Mouse (Mus musculus) embryo, embryonic 11.5 days (tissue): ENCODE results near the gene Ceacam10.
"Not testable (repeated sequence)": the region's sequence is repeated elsewhere in the genome, so short reads cannot be mapped to it uniquely, and the experiment has no call there.

Experiments used
- DNase-seq: peaks from one replicate; pipeline ENCODE4 v3.0.0-alpha.2; 2012; ENCODE audit warnings: low read depth, low spot score

The Ceacam10 gene

DNA sequence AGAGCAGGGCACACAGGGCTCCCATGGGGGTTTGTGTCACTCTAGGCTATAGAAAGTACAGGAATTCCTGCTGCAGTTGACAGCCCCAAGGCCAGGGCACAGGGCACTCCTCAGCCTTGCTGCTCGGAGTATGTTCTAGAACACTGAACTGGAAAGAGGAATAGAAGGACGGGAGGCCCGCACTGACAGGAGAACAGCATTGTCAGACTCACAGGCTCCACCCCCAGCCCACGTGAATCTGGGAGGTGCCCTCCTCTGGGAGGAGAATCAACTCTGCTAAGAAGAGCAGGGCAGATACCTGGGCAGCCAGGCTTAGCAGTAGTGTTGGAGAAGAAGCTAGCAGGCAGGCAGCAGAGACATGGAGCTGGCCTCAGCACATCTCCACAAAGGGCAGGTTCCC, at the start of gene Ceacam10:
Gene Ceacam10, plus strand, starts transcription at position 289 of the 400 bp plus-strand sequence.
- DNase-seq = not testable (repeated sequence)

DNA sequence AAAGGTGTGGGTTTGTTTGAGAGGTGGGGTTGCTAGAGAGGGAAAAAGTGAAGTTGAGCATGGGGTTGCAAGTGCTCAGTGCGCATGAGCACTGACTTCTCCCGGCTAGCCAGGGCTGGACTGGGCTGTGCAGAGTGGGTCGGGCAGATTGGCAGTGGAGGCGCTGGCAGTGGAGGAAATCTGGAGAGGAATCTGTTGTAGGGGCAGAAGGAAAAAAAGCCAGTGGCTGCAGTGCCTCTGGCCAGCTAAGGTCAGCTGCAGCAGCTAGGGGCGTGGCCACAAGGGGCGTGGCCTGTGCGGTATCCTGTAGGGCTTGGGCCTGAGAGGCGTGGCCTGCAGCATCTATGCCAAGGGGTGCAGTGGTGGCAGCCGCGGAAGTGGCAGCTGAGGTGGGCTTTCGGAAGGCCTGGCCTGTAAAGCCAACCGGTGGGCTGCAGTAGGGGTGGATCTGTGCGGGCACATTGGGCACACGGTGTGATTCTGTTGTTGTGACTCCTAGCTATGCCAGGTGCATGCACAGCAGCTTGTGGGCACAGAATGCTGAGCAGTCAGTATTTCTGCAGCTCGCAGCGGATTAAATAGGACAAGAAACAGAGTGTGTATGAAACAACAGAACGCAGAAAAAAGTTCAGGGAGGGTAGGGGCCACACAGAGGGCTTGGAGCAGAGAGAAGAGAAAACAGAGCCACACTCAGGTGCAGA, 40.9 kb upstream of the Ceacam10 start:
- DNase-seq = no peak

DNA sequence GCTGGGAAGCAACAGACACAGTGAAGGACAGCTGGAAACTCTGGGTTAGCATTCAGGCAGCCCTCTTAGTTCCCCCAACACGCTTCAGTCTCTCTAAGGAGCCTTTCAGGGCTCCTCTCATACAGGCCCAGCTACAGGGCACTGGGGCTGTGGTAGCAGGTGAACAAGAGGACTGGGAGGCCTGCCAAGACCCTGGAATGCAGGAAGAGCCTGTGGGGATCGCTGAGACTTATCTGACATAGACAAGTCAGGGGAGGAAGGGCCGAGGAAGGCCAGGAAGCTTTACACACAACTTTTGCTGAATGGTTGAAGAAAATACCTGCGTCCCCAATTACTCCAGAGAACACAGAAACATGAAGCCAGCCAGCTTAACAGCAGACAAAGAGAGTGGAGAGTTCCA, 26.3 kb upstream of the Ceacam10 start:
- DNase-seq = no peak

DNA sequence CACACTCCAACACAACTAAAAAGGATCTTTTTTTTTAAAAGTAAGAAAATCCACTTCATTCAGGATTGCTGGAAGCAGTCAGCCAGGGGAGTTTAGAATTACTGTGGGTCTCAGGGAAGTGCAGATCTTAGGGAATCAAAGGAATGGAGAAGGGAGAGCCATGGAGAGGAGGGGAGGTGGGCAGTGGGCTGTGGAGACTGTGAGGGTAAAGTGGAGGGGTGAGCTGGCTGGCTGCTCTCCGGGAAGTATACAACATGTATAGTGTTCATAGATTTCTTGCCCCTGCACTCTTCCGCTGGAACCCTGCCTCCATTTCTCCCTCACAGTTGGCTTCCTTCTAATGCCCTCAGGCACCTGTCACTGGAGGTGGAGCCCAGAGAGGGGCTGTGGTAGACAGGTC, 25.4 kb upstream of the Ceacam10 start:
- DNase-seq = no peak

DNA sequence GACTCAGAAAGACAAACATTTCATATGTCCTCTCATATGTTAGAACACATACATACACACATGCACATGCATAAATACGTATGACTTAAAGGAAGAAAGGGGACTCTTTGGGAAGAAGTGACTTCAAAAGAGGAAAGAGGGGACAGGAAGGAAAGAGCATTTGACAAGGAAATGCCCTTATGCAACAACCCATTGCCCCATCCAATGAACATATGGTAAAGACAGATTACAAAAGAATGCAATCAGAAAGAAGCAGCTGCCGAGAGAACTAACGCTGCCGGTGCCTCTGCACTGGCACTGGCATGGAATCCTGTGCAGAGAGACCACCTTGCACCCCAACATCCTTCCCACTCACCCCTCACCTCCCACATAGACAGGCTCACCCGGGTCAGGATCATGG, 23.5 kb upstream of the Ceacam10 start:
- DNase-seq = no peak

DNA sequence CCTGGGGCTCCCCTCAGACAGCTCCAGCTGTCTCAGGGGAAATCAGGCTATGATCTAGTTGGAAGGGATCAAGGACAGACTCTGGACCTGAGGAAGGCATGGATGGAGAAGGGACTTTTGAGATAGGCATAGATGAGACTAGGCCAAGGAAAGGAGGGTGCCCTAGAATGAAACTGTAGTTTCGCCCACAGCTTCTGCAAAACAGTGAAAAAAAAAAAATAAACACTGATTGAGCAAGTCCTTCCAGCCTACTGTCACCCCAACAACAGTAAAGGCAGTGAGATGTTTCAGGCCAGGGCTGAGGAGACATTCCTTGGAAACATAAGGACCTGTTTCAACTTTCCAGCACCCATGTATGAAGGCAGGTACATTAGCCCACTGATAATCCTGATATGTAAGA, 18.5 kb upstream of the Ceacam10 start:
- no peak for DNase-seq

DNA sequence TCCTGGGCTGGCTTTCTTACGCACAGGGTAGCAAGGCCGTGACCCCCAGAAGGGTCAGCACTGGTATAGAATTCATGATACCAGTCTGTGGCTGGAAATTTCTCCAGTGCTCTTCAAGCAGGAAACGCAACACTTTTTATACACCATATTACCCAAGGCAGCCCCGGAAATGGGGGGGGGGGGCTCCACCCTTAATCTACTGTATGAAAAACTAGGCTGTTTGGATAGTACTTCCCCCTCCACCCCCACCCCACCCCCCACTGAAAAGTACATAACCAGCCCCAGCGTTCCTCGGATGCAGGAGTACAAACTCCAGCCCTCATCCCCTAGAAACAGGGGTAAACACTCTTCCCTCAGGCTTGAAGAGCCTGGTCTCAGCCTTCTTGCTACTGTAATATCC, 16.8 kb upstream of the Ceacam10 start, which contains the start of gene Cd177:
Gene Cd177, minus strand, starts transcription at position 101 of the 400 bp plus-strand sequence.
- DNase-seq = no peak

DNA sequence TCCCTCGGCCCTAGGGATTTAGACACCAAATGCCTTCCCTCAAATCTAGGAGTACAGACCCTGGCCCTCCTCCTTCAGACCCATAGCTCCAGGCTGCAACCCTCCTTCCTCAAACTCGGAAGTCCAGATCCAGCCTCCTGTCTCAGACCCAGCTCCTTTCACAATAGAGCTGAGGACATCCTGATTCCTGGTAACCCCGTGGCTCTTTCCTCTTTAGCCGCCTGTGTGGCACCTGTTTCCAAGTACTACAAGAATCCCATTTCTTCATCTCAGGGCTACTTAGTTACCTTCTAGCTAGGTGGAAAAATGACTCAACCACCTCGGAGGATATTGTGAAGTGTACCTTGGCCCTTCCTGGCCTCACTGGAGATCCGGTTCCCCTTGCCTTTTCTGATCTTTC, 15.8 kb upstream of the Ceacam10 start:
- no peak for DNase-seq

DNA sequence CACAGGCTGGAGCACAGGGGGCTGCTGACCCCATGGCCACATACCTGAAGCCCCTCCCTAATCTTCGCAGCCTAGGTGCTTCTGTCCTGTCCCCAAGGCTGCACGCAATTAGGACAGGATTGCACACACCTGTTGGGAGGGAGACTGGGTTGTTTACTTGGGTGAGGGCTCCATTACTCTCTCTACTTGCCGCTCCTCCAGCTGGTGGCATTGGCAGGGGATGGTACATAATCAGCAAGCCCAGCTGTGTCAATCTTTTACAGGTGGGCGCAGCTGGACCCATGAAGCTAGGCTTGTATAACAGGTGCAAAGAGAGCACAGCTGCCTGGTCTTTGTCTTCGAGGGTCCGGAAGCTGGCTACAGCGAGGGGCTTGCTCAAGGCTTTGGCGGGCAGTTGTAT, 14.4 kb upstream of the Ceacam10 start:
- DNase-seq = no peak

DNA sequence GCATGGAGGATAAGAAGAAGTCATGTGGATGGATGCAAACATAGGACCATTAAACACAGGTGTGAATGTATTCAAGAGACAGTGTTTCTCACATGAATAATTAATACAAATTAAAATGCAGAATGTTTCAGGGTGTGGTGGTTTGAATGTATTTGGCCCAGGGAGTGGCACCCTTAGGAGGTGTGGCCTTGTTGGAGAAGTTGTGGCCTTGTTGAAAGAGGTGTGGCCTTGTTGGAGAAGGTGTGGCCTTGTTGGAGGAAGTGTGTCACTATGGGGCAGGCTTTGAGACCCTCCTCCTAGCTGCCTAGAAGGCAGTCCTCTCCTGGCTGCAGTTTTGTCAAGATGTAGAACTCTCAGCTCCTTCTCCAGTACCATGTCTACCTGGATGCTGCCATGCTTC, 5.6 kb upstream of the Ceacam10 start:
- no peak for DNase-seq

DNA sequence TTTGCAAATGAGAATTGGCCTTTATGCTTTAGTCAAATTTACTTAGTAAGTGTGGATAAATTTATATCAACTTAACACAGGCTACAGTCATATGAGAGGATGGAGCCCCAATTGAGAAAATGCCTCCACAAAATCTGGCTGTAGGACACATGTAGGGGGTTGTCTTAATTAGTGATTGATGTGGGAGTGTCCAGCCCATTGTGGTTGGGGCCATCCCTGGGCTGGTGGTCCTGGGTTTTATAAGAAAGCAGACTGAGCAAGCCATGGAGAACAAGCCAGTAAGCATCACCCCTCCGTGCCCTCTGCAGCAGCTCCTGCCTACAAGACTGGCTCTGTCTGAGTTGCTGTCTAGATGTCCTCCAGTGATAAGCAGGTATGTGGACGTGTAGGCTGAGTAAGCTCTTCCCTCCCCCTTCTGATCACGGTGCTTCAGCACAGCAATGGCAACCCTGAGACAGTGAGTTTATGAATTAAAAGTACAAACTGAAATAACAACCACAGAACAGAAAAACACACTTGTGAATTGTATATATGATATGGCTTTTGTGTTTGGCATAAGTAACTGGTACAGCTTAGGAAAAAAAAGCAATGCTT, 3.0 kb upstream of the Ceacam10 start:
- no peak for DNase-seq

DNA sequence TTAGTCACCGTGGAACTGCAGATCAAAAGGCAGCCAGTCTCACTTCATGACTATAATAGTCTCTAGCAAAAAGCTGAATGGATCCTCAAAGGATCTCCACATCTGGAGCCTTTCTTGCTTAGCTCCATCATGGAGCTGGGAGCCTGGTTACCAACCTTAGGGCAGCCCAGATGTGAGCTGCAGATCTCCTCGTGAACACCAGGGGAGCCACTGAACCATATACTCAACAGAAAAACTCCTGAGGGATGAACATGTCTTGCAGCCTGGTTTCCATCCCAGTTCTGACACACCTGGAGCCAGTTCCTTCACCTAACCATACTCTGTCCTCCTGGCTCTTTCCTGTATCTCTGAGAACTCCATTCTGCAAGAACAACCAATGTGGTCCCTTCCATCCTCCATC, 861 bp upstream of the Ceacam10 start:
- no peak for DNase-seq

DNA sequence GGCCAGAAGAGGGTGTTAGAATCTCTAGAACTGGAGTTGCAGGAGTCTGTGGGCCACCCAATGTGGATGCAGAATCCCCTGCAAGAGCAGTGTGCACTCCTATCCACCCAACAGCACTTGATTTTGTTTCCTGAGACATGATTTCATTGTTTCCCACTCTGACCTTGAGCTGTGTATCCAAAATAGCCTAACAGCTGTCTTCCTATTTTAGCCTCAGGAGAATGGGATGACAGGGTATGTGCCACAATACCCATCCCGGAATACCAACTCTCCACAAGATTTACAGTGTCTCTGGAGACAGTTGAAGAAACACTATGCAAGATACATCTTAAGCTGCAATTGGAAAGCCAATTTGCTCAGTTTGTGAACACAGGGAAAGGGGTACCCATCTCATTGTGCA, 20.9 kb downstream of the Ceacam10 start:
- DNase-seq = no peak

DNA sequence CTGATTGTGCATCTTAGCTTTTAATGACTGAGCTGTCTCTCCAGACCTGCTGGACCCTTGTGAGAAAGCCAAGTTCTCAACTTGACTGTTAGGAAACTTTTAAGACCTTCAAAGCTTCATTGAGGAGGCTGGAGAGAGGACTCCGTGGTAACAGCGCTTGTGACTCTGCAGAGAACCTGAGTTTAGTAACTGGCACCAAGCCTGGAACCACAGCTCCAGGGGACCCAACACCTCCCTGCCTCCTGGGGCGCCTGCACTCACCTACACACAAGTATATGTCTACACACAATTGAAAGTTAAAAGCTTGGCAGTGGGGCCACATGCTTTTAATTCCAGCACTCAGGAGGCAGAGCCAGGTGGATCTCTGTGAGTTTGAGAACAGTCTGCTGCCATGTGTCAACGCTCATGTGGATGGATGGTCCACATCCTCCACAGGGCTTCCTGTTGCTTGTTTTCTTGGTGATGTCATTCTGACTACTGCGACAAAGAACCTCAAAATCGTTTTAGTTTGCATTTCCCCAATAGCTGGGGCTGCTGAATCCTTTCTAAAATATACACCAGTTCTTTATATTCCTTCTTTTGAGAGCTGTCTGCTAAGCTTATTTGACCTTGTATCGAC, 25.3 kb downstream of the Ceacam10 start:
- DNase-seq = no peak

DNA sequence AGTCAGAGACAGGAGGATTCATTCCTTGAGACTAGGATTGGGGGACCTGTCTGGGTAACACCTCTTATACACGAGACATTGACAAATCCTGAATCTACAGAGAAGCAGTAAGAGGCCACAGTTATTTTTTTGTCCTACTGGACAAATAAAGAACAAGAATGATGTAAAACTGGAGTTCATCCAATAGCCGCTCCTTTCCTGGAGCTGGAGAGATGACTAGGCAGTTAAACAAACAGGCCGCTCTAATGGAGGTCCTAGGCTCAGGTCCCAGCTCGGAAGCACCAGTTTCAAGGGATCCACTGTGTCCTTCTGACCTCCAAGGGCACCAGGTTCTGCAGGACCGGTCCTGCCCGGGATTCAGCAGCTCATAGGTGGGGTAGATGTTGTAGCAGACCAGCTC, 27.8 kb downstream of the Ceacam10 start:
- DNase-seq = no peak

DNA sequence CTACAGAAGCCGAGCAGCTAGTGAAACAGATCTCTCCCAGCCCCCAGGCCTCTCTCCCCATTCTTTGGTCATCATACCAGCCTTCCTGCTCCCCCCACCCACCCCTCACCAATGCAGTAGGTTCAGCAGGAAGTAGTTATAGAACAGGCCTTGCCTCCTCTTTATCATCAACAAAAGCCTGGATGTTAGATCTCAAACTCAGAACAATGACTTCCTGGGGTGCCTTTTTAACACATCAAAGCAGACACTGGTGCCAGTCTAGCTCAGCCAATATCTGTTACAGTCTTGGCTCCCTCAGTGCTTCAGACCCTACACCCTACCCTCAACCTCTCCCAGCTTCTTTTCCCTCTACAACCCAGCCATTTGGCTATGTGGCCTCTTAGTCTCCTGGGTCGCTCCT, 32.0 kb downstream of the Ceacam10 start:
- no peak for DNase-seq

DNA sequence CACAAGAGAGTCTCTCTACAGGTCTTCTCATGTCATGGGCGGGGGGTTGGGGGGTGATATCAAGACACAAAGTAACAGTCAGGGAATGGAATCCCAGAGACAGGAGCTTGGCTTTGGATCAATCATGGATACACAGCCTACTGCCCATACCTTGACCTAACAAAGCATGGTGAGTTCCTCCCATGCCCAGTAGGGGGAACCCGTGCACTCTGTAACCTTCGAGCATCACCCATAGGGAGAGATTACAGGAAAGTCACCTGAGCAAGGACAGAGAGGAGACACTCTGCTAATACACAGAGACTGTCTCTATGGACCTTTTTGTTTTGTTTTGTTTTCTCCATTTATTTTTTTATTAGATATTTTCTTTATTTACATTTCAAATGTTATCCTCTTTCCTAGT, 40.5 kb downstream of the Ceacam10 start:
- peak; percentile 67 for DNase-seq

DNA sequence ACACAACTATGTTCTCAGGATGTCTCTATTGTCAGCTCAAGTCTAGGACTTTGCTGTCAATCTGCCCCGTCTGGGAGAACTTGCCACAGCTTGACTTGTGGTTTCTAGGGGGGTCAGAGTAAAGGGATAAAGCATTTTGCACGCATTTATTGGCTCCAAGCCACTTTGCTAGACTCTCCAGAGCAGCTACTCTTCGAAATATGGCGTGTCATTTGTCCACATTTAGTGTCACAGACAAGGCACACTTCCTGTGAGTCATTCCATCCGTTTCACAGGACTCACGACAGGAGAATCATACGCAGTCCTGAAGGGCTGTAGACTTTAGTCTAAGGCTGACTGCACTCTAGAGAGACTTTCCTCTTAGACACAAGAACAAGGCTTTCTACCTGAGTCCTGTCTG, 47.4 kb downstream of the Ceacam10 start:
- no peak for DNase-seq

DNA sequence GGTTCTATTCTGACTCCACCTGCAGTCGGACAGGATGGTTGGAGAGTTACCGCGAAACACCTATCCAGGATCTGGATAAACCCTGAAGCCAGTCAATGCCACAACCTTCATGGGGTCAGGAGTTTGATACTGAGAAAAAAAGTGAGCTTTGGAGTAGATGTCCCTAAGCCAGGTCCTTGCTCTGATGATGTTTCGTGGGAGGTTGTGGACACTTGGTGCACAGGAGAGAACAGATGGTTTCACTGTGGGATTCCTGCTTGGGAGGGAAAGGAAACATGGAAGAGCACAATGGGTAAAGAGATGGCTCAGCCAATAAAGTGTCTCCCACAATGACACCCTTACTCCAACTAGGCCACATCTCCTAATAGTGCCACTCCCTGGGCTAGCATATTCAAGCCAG, 50.2 kb downstream of the Ceacam10 start:
- no peak for DNase-seq
